Mouse (Mus musculus): ENCODE measurements around the gene Pdzrn3. TPM values are rescaled to one million over a fixed set of nuclear protein-coding genes. Genes with fewer than 3 reads are reported as not detected.

Pdzrn3 gene
- total and polyA plus RNA-seq, 3 experiments = not detected

- no peaks in the 10 kb centered on the region for H3K27me3 ChIP-seq (replicated peaks)
- in situ Hi-C loops (cut with MboI; ENCODE audit: low pct_ligation_motif_present, low pct_unique_long_range_greater_than_20kb, low sequenced_read_pairs) = no loop called here
These were observed 51.7 kb downstream of the Pdzrn3 start for GRCm38 (mm10) chr6:101325842-101326639.

GRCm38 (mm10) chr6:101322580-101322979, 55.1 kb downstream of the Pdzrn3 start:
- no peak for DNase-seq (ENCODE audit: extremely low read depth)
- dilution Hi-C loops (cut with MboI; ENCODE audit: extremely low pct_ligation_motif_present, extremely low pct_unique_long_range_greater_than_20kb, low sequenced_read_pairs) (no loop called here), in situ Hi-C loops (cut with MboI; ENCODE audit: low pct_ligation_motif_present, low pct_unique_long_range_greater_than_20kb, low sequenced_read_pairs) (no loop called here)

More at GRCm38 (mm10) chr6:101325842-101326639, 51.7 kb downstream of the Pdzrn3 start:
- Histone ChIP-seq H3K4me1 (ENCODE audit: control insufficient read depth in 1 of 2, insufficient read depth in 2 of 2) (no peaks in the 10 kb centered on the region), H3K4me2 (ENCODE audit: insufficient read depth, low read depth, poor library complexity, severe bottlenecking) (no peak overlapping the region), H3K9me3 (replicated peaks; ENCODE audit: low read length) (peaks cover 70% of the 10 kb centered on the region), H3K4me3 (replicated peaks in 1 of 3; ENCODE audit: low read depth in 2 of 3, low read length in 2 of 3, poor library complexity in 1 of 3) (no peak overlapping the region), H3K9ac (ENCODE audit: insufficient read depth, low read depth) (no peak overlapping the region), H3K36me3 (replicated peaks in 1 of 2; ENCODE audit: control insufficient read depth in 1 of 2, insufficient read depth in 1 of 2, low read length in 1 of 2) (no peaks in the 10 kb centered on the region), H3K27ac (ENCODE audit: insufficient read depth, low read depth) (no peak overlapping the region), H3K79me2 (replicated peaks; ENCODE audit: control insufficient read depth, extremely low read depth, insufficient read depth, poor library complexity, severe bottlenecking) (no peaks in the 10 kb centered on the region)
- no peak for TF ChIP-seq ZKSCAN1 (IDR thresholded peaks at IDR 0.05; ENCODE audit: borderline replicate concordance, low read depth, low read length)
- TF ChIP-seq MAFK (IDR thresholded peaks at IDR 0.05; ENCODE audit: insufficient replicate concordance, low read length) = no peak
- TF ChIP-seq MEF2A (IDR thresholded peaks at IDR 0.05; ENCODE audit: borderline replicate concordance, low read depth, low read length) = no peak
- no peak for TF ChIP-seq ELF1 (IDR thresholded peaks at IDR 0.05; ENCODE audit: low read depth, low read length)
- no peak for TF ChIP-seq USF2 (conservative IDR thresholded peaks at IDR 0.05; ENCODE audit: low read depth, low read length)
- no peak for TF ChIP-seq NRF1 (IDR thresholded peaks at IDR 0.05; ENCODE audit: low read depth, low read length)
- TF ChIP-seq IRF4 (IDR thresholded peaks at IDR 0.05; ENCODE audit: low read depth, low read length) = no peak
- TF ChIP-seq HCFC1 (IDR thresholded peaks at IDR 0.05; ENCODE audit: low read depth, low read length) = no peak
- TF ChIP-seq ETS1 (conservative IDR thresholded peaks at IDR 0.05; ENCODE audit: low read depth, low read length) = no peak
- no peak for TF ChIP-seq E2F4 (IDR thresholded peaks at IDR 0.05; ENCODE audit: insufficient replicate concordance, low read depth, low read length)
- TF ChIP-seq SIN3A (IDR thresholded peaks at IDR 0.05; ENCODE audit: low read length) = no peak
- no peak for TF ChIP-seq POLR2A (IDR thresholded peaks at IDR 0.05; ENCODE audit: low read depth, low read length)
- no peak for TF ChIP-seq POLR2AphosphoS2 (IDR thresholded peaks at IDR 0.05; ENCODE audit: low read depth, low read length)
- TF ChIP-seq EP300 (IDR thresholded peaks at IDR 0.05; ENCODE audit: low read length) = no peak
- TF ChIP-seq MAZ (IDR thresholded peaks at IDR 0.05; ENCODE audit: low read depth, low read length) = no peak
- TF ChIP-seq MYC (IDR thresholded peaks at IDR 0.05; ENCODE audit: low read depth, low read length) = no peak
- TF ChIP-seq SMC3 (IDR thresholded peaks at IDR 0.05; ENCODE audit: low read depth, low read length) = no peak
- TF ChIP-seq TBP (conservative IDR thresholded peaks at IDR 0.05; ENCODE audit: low read depth, low read length) = no peak
- no peak for TF ChIP-seq BHLHE40 (IDR thresholded peaks at IDR 0.05; ENCODE audit: low read depth, low read length)
- no peak for TF ChIP-seq CHD1 (IDR thresholded peaks at IDR 0.05; ENCODE audit: low read depth, low read length)
- dilution Hi-C loops (cut with MboI; ENCODE audit: extremely low pct_ligation_motif_present, extremely low pct_unique_long_range_greater_than_20kb, low sequenced_read_pairs) = no loop called here
- DNase-seq (ENCODE audit: extremely low read depth) = no peak

More at GRCm38 (mm10) chr6:101322580-101322979, 55.1 kb downstream of the Pdzrn3 start:
- H3K27ac ChIP-seq (ENCODE audit: insufficient read depth, low read depth) = no peak overlapping the region
- no peaks in the 10 kb centered on the region for H3K79me2 ChIP-seq (replicated peaks; ENCODE audit: control insufficient read depth, extremely low read depth, insufficient read depth, poor library complexity, severe bottlenecking)
- H3K4me1 ChIP-seq (ENCODE audit: control insufficient read depth in 1 of 2, insufficient read depth in 2 of 2) = no peaks in the 10 kb centered on the region
- H3K9me3 ChIP-seq (replicated peaks; ENCODE audit: low read length) = peaks cover 63% of the 10 kb centered on the region
- TF ChIP-seq POLR2A (IDR thresholded peaks at IDR 0.05; ENCODE audit: low read depth, low read length) (no peak), JUND (conservative IDR thresholded peaks at IDR 0.05; ENCODE audit: low read depth, low read length) (no peak), TBP (conservative IDR thresholded peaks at IDR 0.05; ENCODE audit: low read depth, low read length) (no peak)
- no peak overlapping the region for H3K9ac ChIP-seq (ENCODE audit: insufficient read depth, low read depth)
- no peaks in the 10 kb centered on the region for H3K36me3 ChIP-seq (replicated peaks in 1 of 2; ENCODE audit: control insufficient read depth in 1 of 2, insufficient read depth in 1 of 2, low read length in 1 of 2)
- no peaks in the 10 kb centered on the region for H3K27me3 ChIP-seq (replicated peaks)
- no peak overlapping the region for H3K4me2 ChIP-seq (ENCODE audit: insufficient read depth, low read depth, poor library complexity, severe bottlenecking)
- no peak overlapping the region for H3K4me3 ChIP-seq (replicated peaks in 1 of 3; ENCODE audit: low read depth in 2 of 3, low read length in 2 of 3, poor library complexity in 1 of 3)
